Mouse (Mus musculus) neural tube, embryonic 13.5 days (tissue): ENCODE measurements around the gene Spata46. TPM values are rescaled to one million over a fixed set of nuclear protein-coding genes. Genes with fewer than 3 reads are reported as not detected.
A peak's percentile ranks its signal among the peaks of the same experiment; 100 is the strongest.

Source experiments
- ATAC-seq: fragments of 200-750 bp; cut with Nextera tagmentation; 2 replicates; pipeline ENCODE4 v1.8.0; 2017; ENCODE audit warnings: low read depth, mild to moderate bottlenecking, moderate TSS enrichment, moderate library complexity
- H3K27ac ChIP-seq: fragments of 300-500 bp; sonication (generic); replicated peaks from 2 replicates; pipeline ENCODE4 v1.5.1; 2015; ENCODE audit warnings: moderate library complexity, mild to moderate bottlenecking, inconsistent platforms
- H3K27me3 ChIP-seq: fragments of 300-500 bp; sonication (generic); 2 replicates; pipeline ENCODE4 v1.6.1; 2015; ENCODE audit warnings: mild to moderate bottlenecking, inconsistent platforms
- H3K36me3 ChIP-seq: fragments of 300-500 bp; sonication (generic); 2 replicates; pipeline ENCODE4 v1.6.1; 2015; ENCODE audit warnings: mild to moderate bottlenecking, inconsistent platforms
- H3K4me1 ChIP-seq: fragments of 300-500 bp; sonication (generic); replicated peaks from 2 replicates; pipeline ENCODE4 v1.6.1; 2015; ENCODE audit warnings: inconsistent platforms
- H3K4me2 ChIP-seq: fragments of 300-500 bp; sonication (generic); 2 replicates; pipeline ENCODE4 v1.6.1; 2015; ENCODE audit warnings: inconsistent platforms, mild to moderate bottlenecking, moderate library complexity
- H3K4me3 ChIP-seq: fragments of 300-500 bp; sonication (generic); 2 replicates; pipeline ENCODE4 v1.5.1; 2015; ENCODE audit warnings: mild to moderate bottlenecking, inconsistent platforms
- H3K9ac ChIP-seq: fragments of 300-500 bp; sonication (generic); 2 replicates; pipeline ENCODE4 v1.6.1; 2015; ENCODE audit warnings: moderate library complexity, mild to moderate bottlenecking, inconsistent platforms
- H3K9me3 ChIP-seq: fragments of 300-500 bp; sonication (generic); 2 replicates; pipeline ENCODE4 v1.6.1; 2016; ENCODE audit warnings: inconsistent platforms
- WGBS: fragments of 180-500 bp; shearing (Covaris S2); methylation state at CpG from one replicate; pipeline ENCODE4 v1.1.7; 2015; 5-methylcytosine and 5-hydroxymethylcytosine counted together
- polyA plus RNA-seq: library from polyadenylated mRNA; unstranded; fragments of >200 nt; fragmentation: Nextera tagmentation; extraction: Ambion mirVana; gene quantifications from 2 replicates; pipeline ENCODE4 v1.2.1, GENCODE M21; 2015

The Spata46 gene
- polyA plus RNA-seq: 0.96 and 2.0 TPM in 2 replicates

DNA sequence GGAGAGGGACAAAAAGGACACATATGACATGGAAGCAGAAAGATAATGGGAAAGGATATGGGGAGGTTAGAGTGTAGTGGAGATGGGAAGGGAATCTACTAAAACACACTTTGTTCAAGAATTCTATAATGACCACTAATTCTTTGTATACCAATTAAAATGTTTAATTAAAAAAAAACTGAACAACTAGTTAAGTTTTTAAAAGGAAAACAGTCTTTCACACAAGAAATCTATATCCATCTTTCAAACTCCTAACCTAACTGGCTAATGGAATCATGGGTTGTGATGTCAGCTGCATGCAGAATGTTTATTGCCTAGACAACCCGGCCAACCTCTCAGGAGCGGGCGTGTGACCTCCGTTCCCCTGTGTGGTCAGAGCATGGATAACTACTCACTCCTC, at the start of gene Spata46:
Gene Spata46 (plus strand): TSS at position 301 of the 400 bp plus-strand sequence.
- Histone ChIP-seq H3K27me3 (no peaks in the 10 kb centered on the region), H3K4me1 (no peaks in the 10 kb centered on the region), H3K27ac (no peak within 1 kb of the TSS), H3K9me3 (no peaks in the 10 kb centered on the region), H3K9ac (no peak within 1 kb of the TSS), H3K4me2 (no peak within 1 kb of the TSS), H3K4me3 (no peak within 1 kb of the TSS), H3K36me3 (no peaks in the 10 kb centered on the region)
- ATAC-seq: no peak
- WGBS: 84% methylated on average over 4 of the region's 4 CpGs

GRCm38 (mm10) chr1:170270281-170270680, 38.3 kb upstream of the Spata46 start:
- Histone ChIP-seq H3K9me3 (no peaks in the 10 kb centered on the region), H3K27me3 (no peaks in the 10 kb centered on the region), H3K9ac (no peak overlapping the region), H3K4me3 (no peak overlapping the region), H3K4me2 (no peak overlapping the region), H3K36me3 (no peaks in the 10 kb centered on the region), H3K4me1 (no peaks in the 10 kb centered on the region), H3K27ac (no peak overlapping the region)
- ATAC-seq: no peak
- WGBS: 86% methylated on average over 6 of the region's 6 CpGs

- Histone ChIP-seq H3K4me2 (no peak overlapping the region), H3K9me3 (no peaks in the 10 kb centered on the region), H3K4me1 (no peaks in the 10 kb centered on the region), H3K27ac (no peak overlapping the region), H3K36me3 (no peaks in the 10 kb centered on the region), H3K27me3 (no peaks in the 10 kb centered on the region), H3K4me3 (no peak overlapping the region), H3K9ac (no peak overlapping the region)
- WGBS: 93% methylated on average over 4 of the region's 4 CpGs
- no peak for ATAC-seq
These were observed 37.9 kb upstream of the Spata46 start for GRCm38 (mm10) chr1:170270696-170271095.

- H3K36me3 ChIP-seq: no peaks in the 10 kb centered on the region
- H3K9me3 ChIP-seq: no peaks in the 10 kb centered on the region
- no peak overlapping the region for H3K9ac ChIP-seq
- no peak overlapping the region for H3K4me3 ChIP-seq
- no peak overlapping the region for H3K4me2 ChIP-seq
- H3K27ac ChIP-seq: no peak overlapping the region
- H3K4me1 ChIP-seq: no peaks in the 10 kb centered on the region
- no peak for ATAC-seq
- H3K27me3 ChIP-seq: no peaks in the 10 kb centered on the region
These were observed 35.4 kb upstream of the Spata46 start for GRCm38 (mm10) chr1:170273252-170273651.

DNA sequence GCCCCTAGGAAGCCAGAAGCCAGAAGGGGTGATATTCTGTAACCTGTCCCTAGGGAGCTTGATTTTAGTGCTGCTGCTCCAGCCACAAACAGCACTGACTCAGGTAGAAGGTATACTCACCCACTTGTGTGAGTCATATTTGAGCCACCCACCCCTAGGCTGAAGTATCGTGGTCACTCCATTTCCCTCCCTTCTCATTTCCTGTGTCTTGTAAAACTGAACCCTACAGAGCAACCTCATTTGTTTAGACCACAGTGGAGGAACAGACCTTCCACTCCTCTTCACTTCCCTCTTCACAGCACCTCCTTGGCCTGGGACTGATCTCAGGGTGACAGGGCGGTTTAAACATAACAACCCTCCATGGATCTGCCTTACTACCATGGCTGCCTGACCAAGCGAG, 31.6 kb upstream of the Spata46 start, which contains the start of gene Sh2d1b1:
Gene Sh2d1b1 (plus strand): TSS at position 305 of the 400 bp plus-strand sequence.
- Histone ChIP-seq H3K4me3 (no peak within 1 kb of the TSS), H3K4me1 (no peaks in the 10 kb centered on the region), H3K27me3 (no peaks in the 10 kb centered on the region), H3K4me2 (no peak within 1 kb of the TSS), H3K36me3 (no peaks in the 10 kb centered on the region), H3K27ac (no peak within 1 kb of the TSS), H3K9me3 (no peaks in the 10 kb centered on the region), H3K9ac (no peak within 1 kb of the TSS)
- WGBS: 88% methylated on average over 3 of the region's 3 CpGs
- ATAC-seq: no peak

DNA sequence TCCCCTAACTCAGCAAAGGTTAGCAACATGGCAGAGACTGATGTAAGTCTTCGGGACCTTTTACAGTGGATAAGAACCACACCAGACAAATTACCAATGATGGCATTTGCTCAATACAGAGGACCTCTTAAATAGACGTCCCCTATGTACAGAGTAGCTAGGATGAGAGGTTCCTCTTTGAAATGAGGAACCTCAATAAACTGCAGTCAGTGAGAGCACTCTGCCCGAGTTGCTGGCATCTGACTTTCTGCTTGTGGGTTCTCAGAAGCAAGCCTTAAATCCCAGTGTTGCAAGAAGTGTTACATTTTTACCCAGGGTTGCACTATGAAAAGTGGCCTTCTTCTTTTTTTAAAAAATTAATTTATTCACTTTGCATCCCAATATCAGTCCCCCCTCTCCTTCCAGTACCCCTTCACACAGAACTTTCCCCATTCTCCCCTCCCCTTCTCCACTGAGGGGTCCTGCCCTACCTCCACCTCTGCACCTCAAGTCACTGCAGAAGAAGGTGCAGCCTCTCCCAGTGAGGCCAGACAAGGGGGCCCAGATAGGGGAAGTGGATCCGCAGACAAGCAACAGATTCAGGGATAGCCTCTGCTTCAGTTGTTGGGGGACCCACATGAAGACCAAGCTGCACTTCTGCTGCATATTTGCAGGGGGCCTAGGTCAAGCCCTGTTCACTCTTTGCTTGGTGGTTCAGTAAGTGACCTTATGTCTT, 26.0 kb upstream of the Spata46 start:
- Histone ChIP-seq H3K27ac (no peak overlapping the region), H3K4me2 (no peak overlapping the region), H3K4me3 (no peak overlapping the region), H3K9me3 (no peaks in the 10 kb centered on the region), H3K36me3 (no peaks in the 10 kb centered on the region), H3K4me1 (no peaks in the 10 kb centered on the region), H3K27me3 (no peaks in the 10 kb centered on the region), H3K9ac (no peak overlapping the region)
- 79% methylated on average over 4 of the region's 4 CpGs for WGBS
- no peak for ATAC-seq

- Histone ChIP-seq H3K36me3 (no peaks in the 10 kb centered on the region), H3K9ac (no peak overlapping the region), H3K4me2 (no peak overlapping the region), H3K27me3 (no peaks in the 10 kb centered on the region), H3K4me1 (peaks cover 6% of the 10 kb centered on the region), H3K27ac (no peak overlapping the region), H3K9me3 (no peaks in the 10 kb centered on the region), H3K4me3 (no peak overlapping the region)
- ATAC-seq: 0 out of 2 replicates have a peak, but pooled peaks have one; percentile 5
- 52% methylated on average over 9 of the region's 9 CpGs for WGBS
These were observed 16.2 kb upstream of the Spata46 start for GRCm38 (mm10) chr1:170292239-170292951.

- H3K4me2 ChIP-seq: no peak overlapping the region
- peaks cover 6% of the 10 kb centered on the region for H3K4me1 ChIP-seq
- H3K27ac ChIP-seq: no peak overlapping the region
- H3K9me3 ChIP-seq: no peaks in the 10 kb centered on the region
- 0 out of 2 replicates have a peak, but pooled peaks have one; percentile 43 for ATAC-seq
- no peak overlapping the region for H3K9ac ChIP-seq
- H3K36me3 ChIP-seq: no peaks in the 10 kb centered on the region
- 87% methylated on average over 5 of the region's 5 CpGs for WGBS
- no peak overlapping the region for H3K4me3 ChIP-seq
- H3K27me3 ChIP-seq: no peaks in the 10 kb centered on the region
These were observed 15.3 kb upstream of the Spata46 start for GRCm38 (mm10) chr1:170293257-170293656.

DNA sequence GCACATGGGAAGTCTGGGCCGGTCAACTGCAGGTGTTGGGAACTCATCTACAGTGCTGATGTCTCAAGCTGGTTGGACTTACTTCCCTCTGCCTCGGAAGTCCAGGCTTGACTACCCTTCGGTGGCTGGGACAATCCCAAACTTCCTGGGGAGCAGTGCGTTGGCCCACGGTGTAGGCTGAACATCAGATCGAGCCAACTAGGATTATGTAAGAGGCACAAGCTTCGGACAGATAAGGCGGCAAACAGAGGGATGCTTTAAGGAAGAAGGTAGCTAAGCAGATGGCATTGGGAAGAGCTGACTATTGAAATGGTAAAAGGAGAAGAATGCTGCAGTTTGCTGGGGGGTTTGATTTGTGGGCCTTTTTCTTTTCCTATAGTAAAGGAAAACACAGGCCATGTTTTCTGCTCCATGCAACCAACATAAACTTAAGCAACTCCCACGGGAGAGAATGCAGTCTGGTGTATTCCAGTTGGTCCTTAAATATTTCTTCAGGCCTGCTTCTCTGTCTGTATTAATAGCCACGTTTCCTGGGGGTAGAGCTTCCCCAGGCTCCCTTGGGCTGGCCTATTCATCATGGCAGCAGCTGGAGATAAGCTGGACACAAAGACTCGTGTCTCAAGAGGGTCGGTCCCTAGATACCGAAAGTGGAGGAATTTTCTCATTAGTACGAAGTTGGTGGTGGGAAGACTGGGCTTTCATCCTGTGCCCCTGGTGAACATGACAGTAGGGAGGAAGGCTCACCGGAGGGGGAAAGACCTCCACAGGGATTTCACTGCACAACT, 13.6 kb upstream of the Spata46 start:
- no peak overlapping the region for H3K4me3 ChIP-seq
- H3K27me3 ChIP-seq: no peaks in the 10 kb centered on the region
- H3K9ac ChIP-seq: no peak overlapping the region
- ATAC-seq: no peak
- no peaks in the 10 kb centered on the region for H3K9me3 ChIP-seq
- 64% methylated on average over 15 of the region's 15 CpGs for WGBS
- H3K4me2 ChIP-seq: no peak overlapping the region
- H3K27ac ChIP-seq: 0 out of 2 replicates have a peak overlapping the region, but pooled peaks have one; percentile 7
- peaks cover 6% of the 10 kb centered on the region for H3K4me1 ChIP-seq
- no peaks in the 10 kb centered on the region for H3K36me3 ChIP-seq

DNA sequence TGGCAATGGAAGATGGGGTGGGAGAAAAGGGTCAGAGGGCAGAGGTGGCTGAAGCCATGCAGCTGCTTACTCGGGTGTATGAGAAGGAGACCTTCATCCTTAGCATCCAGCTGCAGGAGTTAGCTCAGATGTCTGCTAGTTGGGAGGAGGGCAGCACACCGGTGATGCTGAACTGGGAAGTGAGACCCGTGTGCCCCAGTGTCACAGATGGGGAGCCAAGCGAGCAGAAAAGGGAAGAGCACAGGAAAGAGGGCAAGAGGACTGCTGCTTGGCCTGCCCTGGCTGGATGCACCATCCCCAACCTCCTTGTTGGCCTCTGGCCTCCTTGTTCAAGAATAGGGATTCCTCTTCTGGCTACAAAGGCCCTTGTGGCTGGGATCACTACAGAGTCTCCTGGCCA, 9.1 kb upstream of the Spata46 start:
- Histone ChIP-seq H3K9ac (no peak overlapping the region), H3K36me3 (no peaks in the 10 kb centered on the region), H3K4me2 (no peak overlapping the region), H3K27me3 (no peaks in the 10 kb centered on the region), H3K27ac (no peak overlapping the region), H3K4me3 (no peak overlapping the region), H3K9me3 (no peaks in the 10 kb centered on the region), H3K4me1 (no peaks in the 10 kb centered on the region)
- ATAC-seq: no peak
- WGBS: 85% methylated on average over 4 of the region's 4 CpGs

DNA sequence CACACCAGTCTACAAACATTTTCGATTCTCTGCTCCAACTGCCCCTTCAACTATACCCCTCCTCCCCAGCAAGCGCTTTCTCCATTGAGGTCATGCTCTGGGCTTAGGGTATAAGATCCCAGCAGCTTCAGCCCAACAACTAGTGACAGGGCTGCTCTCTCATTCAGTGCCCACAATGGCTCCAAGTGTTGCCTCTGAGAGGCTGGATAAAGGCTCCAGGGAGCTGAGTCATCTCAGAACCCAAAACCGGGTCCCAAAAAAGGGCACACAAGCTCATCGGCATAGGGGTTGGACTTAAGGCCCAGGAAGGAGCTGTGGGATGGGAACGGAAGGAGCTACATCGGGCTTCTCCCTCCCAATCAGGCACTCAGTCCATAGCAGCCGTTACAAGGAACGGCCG, 6.9 kb upstream of the Spata46 start:
- Histone ChIP-seq H3K4me2 (no peak overlapping the region), H3K27me3 (no peaks in the 10 kb centered on the region), H3K4me3 (no peak overlapping the region), H3K4me1 (no peaks in the 10 kb centered on the region), H3K36me3 (no peaks in the 10 kb centered on the region), H3K27ac (no peak overlapping the region), H3K9me3 (no peaks in the 10 kb centered on the region), H3K9ac (no peak overlapping the region)
- no peak for ATAC-seq
- WGBS: 93% methylated on average over 9 of the region's 9 CpGs

- ATAC-seq: no peak
- H3K4me1 ChIP-seq: no peaks in the 10 kb centered on the region
- no peaks in the 10 kb centered on the region for H3K27me3 ChIP-seq
- no peak overlapping the region for H3K27ac ChIP-seq
- 80% methylated on average over 6 of the region's 6 CpGs for WGBS
- no peak overlapping the region for H3K4me3 ChIP-seq
- H3K4me2 ChIP-seq: no peak overlapping the region
- H3K9me3 ChIP-seq: no peaks in the 10 kb centered on the region
- no peaks in the 10 kb centered on the region for H3K36me3 ChIP-seq
- no peak overlapping the region for H3K9ac ChIP-seq
These were observed 6.1 kb upstream of the Spata46 start for GRCm38 (mm10) chr1:170302456-170302855.
